Mouse (Mus musculus) forebrain, embryonic 10.5 days (tissue): Measurements from ENCODE around the gene Anks1b. TPM values are rescaled to one million over a fixed set of nuclear protein-coding genes. Genes with fewer than 3 reads are reported as not detected.
"Not testable (repeated sequence)": the region's sequence is repeated elsewhere in the genome, so short reads cannot be mapped to it uniquely, and the experiment has no call there.

Experiments
- DNase-seq: peaks from one replicate; pipeline ENCODE4 v3.0.0-alpha.2; 2017; ENCODE audit warnings: low spot score; ENCODE audit errors: extremely low spot score
- H3K27ac ChIP-seq: fragments of 300-500 bp; sonication (generic); 2 replicates; pipeline ENCODE4 v1.5.1; 2016; ENCODE audit warnings: mild to moderate bottlenecking
- H3K27me3 ChIP-seq: fragments of 300-500 bp; sonication (generic); 2 replicates; pipeline ENCODE4 v1.6.1; 2016; ENCODE audit warnings: mild to moderate bottlenecking; ENCODE audit not compliant: poor library complexity, severe bottlenecking
- H3K36me3 ChIP-seq: fragments of 300-500 bp; sonication (generic); replicated peaks from 2 replicates; pipeline ENCODE4 v1.6.1; 2016; ENCODE audit warnings: mild to moderate bottlenecking, moderate library complexity
- H3K4me1 ChIP-seq: fragments of 300-500 bp; sonication (generic); 2 replicates; pipeline ENCODE4 v1.6.1; 2016
- H3K4me3 ChIP-seq: fragments of 300-500 bp; sonication (generic); 2 replicates; pipeline ENCODE4 v1.5.1; 2016; ENCODE audit warnings: mild to moderate bottlenecking, moderate library complexity
- H3K9me3 ChIP-seq: fragments of 300-500 bp; sonication (generic); 2 replicates; pipeline ENCODE4 v1.6.1; 2016; ENCODE audit warnings: mild to moderate bottlenecking, moderate library complexity
- WGBS: fragments of 180-500 bp; shearing (Covaris S2); methylation state at CpG from one replicate; pipeline ENCODE4 v1.1.7; 2016; 5-methylcytosine and 5-hydroxymethylcytosine counted together
- polyA plus RNA-seq: library from polyadenylated mRNA; unstranded; fragments of >200 nt; fragmentation: Nextera tagmentation; extraction: Ambion mirVana; gene quantifications from 2 replicates; pipeline ENCODE4 v1.2.1, GENCODE M21; 2016

The Anks1b gene
- polyA plus RNA-seq, 1 experiment from 2014 or later: 3.1 TPM

DNA sequence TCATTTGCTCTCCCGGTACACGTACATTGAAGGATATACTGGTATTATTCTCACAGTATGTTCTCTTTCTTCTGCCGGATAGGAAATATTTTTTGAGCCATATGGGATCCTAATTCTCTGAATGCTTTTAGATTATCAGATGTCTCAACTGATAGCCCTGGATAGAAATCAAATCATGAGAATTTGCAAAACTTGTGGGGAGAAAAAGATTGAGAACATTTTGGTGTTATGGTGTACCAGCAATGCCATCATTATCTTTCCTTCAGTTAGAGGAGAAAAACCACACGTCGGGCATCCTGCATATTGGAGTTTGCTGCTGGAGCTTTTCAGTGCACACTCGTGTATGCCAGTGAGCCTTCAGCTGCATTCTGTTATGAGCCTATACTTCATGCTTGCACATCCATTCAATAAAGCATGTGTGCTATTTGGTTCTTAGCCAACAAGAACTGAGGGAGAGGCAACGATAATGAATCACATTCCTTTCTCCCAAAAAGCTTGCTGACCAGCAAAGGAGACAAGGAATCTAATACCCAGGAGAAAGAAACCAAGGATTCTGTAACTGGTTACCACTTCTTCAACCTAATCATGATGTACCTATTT, 756.9 kb downstream of the Anks1b start:
- 89% methylated on average over 7 of the region's 7 CpGs for WGBS
- Histone ChIP-seq H3K4me1 (no peaks in the 10 kb centered on the region), H3K4me3 (no peak overlapping the region), H3K27me3 (no peaks in the 10 kb centered on the region), H3K9me3 (peaks cover 4% of the 10 kb centered on the region; the same call in 1 of the 2 replicates), H3K36me3 (no peaks in the 10 kb centered on the region), H3K27ac (no peak overlapping the region)
- DNase-seq: no peak

DNA sequence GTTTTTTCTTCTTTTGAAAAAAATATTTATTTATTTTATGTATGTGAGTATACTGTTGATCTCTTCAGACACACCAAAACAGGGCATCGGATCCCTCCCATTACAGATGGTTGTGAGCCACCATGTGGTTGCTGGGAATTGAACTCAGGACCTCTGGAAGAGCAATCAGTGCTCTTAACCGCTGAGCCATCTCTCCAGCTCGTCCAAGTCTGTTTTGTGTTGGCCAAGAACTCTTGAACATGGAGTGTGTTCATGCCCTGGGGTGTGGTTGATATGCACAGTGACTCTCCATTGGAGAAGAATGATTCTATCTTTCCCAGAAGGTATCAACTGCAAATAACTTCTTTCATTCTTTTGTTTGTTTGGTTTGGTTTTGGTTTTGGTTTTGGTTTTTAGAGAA, 757.5 kb downstream of the Anks1b start:
- not testable (repeated sequence) for DNase-seq, H3K36me3 ChIP-seq, H3K4me3 ChIP-seq, H3K9me3 ChIP-seq, H3K27me3 ChIP-seq, H3K4me1 ChIP-seq, H3K27ac ChIP-seq
- WGBS: 89% methylated on average over 3 of the region's 3 CpGs

DNA sequence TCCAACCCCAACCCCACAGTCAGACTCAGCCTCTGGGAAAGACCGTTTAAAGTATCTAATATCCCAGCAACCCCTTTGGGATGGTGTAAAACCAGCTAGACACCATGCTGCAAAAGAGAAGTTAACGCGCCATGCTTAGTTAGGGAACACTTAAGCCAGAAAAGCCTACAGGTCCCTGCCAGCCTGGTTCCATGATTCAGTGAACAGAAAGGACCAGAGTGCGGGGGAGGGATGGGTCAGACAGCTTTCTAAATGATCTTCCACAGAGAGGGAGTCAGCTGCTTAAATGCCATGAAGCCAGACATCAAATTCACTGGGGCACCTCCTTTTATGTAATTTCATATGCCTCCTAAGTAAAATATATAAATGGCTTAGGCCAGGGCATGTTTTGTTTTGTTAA, 764.0 kb downstream of the Anks1b start:
- WGBS: 90% methylated on average over 4 of the region's 4 CpGs
- no peaks in the 10 kb centered on the region for H3K4me1 ChIP-seq
- DNase-seq: no peak

DNA sequence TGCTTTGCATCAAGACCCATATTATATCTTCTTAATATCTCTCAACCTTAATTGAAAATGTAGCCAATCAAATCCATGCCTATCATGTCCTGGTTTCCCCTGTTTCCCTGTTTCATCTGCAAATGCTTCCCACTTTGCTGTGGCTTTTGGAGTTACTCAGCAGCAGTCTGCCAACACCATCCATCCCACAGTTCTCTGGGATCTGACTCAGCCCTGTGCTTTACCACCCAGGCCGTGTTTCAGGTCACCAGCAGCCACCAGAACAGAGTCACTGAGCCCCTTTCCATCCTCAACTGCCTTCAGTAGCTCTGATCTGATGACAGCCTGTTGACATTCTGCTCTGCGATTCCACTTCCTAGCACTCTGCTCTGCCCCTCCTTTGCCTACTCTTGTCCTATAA, 776.4 kb downstream of the Anks1b start:
- H3K27ac ChIP-seq: no peak overlapping the region
- H3K4me1 ChIP-seq: no peaks in the 10 kb centered on the region
- no peak for DNase-seq
- no peaks in the 10 kb centered on the region for H3K9me3 ChIP-seq
- no peaks in the 10 kb centered on the region for H3K27me3 ChIP-seq
- no peaks in the 10 kb centered on the region for H3K36me3 ChIP-seq
- no peak overlapping the region for H3K4me3 ChIP-seq
- 88% methylated on average over 2 of the region's 2 CpGs for WGBS

More for the DNA sequence above, 764.0 kb downstream of the Anks1b start:
- no peaks in the 10 kb centered on the region for H3K36me3 ChIP-seq
- peaks cover 4% of the 10 kb centered on the region; the same call in 1 of the 2 replicates for H3K9me3 ChIP-seq
- H3K4me3 ChIP-seq: no peak overlapping the region
- no peak overlapping the region for H3K27ac ChIP-seq
- H3K27me3 ChIP-seq: no peaks in the 10 kb centered on the region

DNA sequence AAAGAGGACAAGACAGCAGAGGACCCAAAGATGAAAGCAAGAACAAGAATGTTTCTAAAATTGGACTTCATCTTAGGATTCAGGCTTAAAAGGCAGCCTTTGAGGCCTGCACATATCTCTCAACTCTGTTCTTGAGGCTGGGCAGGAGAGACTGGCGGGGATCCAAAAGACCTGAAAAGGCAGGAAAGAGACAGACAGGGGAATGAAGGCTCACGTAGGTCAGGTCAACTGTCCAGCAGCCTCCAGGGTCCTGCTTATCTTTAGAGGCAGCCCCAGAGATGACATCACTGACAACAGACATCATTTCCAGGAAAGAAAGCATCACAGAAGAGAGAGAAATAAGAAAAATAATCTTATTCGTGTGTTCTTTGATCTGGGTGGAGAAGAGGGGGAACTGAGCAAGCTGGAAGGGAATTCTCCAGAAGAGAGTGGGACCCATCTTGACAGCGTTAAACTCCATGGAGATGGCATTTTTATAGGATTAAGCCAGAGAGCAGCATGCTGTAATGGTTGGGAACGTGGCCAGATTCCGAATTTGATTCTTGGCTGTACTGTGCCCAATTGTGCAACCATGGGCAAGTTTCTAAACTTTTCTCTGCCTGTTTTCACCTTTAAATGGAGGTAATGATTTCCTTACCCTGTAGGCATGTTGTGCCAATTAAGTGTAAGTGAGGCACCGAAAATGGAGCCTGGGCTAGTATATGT, 784.3 kb downstream of the Anks1b start:
- no peaks in the 10 kb centered on the region for H3K9me3 ChIP-seq
- DNase-seq: no peak
- WGBS: 83% methylated on average over 7 of the region's 7 CpGs
- no peaks in the 10 kb centered on the region for H3K36me3 ChIP-seq
- no peak overlapping the region for H3K4me3 ChIP-seq
- no peaks in the 10 kb centered on the region for H3K27me3 ChIP-seq
- no peak overlapping the region for H3K27ac ChIP-seq
- H3K4me1 ChIP-seq: no peaks in the 10 kb centered on the region

DNA sequence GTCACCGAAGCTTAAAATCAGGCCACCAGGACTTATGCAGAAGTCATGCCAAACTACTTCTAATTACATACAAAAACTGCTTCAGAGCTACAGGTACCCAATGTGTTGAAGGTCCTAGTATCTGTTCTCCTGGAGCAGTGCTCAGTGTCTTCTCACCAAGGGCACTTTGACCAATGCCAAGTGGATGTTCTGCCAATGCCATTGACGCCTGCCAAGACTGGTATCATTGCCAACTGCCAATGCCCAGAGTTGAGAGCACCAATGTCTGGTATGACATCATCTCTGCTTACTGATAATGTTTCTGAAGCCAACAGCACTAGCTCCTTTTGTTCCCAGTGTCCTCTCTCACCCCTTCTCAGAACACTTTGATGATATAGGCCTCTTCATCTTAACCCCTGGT, 793.4 kb downstream of the Anks1b start:
- Histone ChIP-seq H3K27me3 (no peaks in the 10 kb centered on the region), H3K4me3 (no peak overlapping the region), H3K36me3 (no peaks in the 10 kb centered on the region), H3K27ac (no peak overlapping the region), H3K4me1 (no peaks in the 10 kb centered on the region), H3K9me3 (no peaks in the 10 kb centered on the region)
- DNase-seq: no peak
- WGBS: 89% methylated on average over 2 of the region's 2 CpGs

DNA sequence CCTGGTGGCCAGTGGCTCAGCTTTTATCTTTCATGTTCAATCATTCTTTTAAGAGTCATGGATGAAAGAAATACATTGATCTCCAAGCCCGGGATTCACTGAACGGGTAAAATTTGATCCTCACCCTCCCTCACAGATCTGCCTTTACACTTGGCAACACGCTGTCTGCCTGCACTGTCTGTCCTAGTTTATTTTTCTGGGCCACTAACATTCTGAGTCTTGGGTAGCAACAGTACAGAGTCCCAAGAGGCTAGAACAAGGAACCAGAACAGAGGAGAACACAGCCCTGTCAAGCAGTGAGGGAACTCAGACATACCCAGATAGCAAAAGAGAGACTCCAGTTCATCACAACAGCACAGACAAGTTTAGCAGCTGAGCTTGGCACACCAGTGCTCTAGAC, 797.0 kb downstream of the Anks1b start:
- no peaks in the 10 kb centered on the region for H3K36me3 ChIP-seq
- DNase-seq: no peak
- H3K4me3 ChIP-seq: no peak overlapping the region
- H3K9me3 ChIP-seq: no peaks in the 10 kb centered on the region
- no peak overlapping the region for H3K27ac ChIP-seq
- 89% methylated on average over 3 of the region's 3 CpGs for WGBS
- H3K4me1 ChIP-seq: no peaks in the 10 kb centered on the region
- no peaks in the 10 kb centered on the region for H3K27me3 ChIP-seq

DNA sequence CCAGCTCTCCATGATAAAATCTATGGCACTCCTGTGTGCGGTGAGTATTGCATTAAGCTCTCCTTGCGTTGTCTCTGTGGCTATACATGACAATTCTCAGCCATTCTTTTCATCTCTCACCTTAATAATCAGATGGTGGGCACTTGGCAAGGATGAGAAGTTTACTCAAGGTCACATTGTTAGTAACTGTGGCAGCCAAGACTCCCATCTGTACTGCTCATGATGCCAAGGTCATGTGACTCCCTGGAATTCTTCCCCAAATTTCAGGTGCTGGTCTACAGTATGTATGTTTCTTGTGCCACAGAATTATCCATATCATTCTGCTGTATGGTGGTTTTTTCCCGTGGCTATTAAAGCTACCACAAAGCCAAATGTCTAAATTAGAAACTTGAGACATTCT, 798.8 kb downstream of the Anks1b start:
- WGBS: 87% methylated on average over 3 of the region's 3 CpGs
- Histone ChIP-seq H3K27ac (no peak overlapping the region), H3K9me3 (no peaks in the 10 kb centered on the region), H3K4me3 (no peak overlapping the region), H3K4me1 (no peaks in the 10 kb centered on the region), H3K27me3 (no peaks in the 10 kb centered on the region), H3K36me3 (no peaks in the 10 kb centered on the region)
- no peak for DNase-seq

DNA sequence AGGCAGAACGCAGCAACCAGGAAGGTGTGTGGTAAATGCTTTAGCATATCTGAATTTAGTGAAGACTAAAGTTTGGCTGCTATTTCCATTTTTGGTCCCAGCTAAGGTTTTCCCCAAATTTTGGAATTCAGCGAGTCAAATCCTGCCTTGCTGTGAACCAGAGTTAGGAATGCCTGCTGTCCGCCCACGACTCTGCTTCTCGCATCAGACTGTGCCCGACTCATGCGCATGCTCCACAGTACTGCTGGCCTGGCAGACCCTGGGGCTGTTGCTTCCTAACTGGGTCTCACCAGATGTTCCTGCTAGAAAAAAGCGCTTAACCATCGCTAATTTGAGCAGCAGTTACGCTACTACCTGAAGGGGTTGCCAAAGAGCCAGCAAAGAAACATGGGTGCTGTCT, 801.1 kb downstream of the Anks1b start:
- Histone ChIP-seq H3K36me3 (no peaks in the 10 kb centered on the region), H3K9me3 (no peaks in the 10 kb centered on the region), H3K4me3 (no peak overlapping the region), H3K27me3 (no peaks in the 10 kb centered on the region), H3K4me1 (no peaks in the 10 kb centered on the region), H3K27ac (no peak overlapping the region)
- WGBS: 80% methylated on average over 10 of the region's 10 CpGs
- DNase-seq: no peak

DNA sequence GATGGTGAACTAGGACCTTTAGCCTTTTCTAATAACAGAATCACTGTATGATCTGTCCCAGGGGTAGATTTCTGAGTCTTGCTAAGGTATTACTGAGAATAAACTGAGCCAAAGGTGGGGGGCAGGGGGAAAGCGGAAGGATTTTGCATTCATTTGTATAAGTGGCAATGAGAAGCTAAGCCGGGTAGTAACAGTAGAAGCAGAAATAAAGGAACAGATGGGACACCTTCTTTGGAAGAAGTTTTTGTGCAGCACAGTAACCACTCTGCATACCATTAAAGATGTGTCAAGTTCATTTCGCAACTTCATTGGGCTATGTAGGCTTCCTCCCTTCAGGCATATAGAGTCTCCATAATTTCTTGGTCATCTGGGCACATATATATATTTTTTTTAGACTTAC, 804.1 kb downstream of the Anks1b start:
- H3K4me1 ChIP-seq: peaks cover 5% of the 10 kb centered on the region; the same call in 1 of the 2 replicates
- no peak for DNase-seq
- H3K27me3 ChIP-seq: no peaks in the 10 kb centered on the region
- H3K4me3 ChIP-seq: no peak overlapping the region
- H3K9me3 ChIP-seq: no peaks in the 10 kb centered on the region
- no peaks in the 10 kb centered on the region for H3K36me3 ChIP-seq
- WGBS: 95% methylated on average over 3 of the region's 3 CpGs
- no peak overlapping the region for H3K27ac ChIP-seq

DNA sequence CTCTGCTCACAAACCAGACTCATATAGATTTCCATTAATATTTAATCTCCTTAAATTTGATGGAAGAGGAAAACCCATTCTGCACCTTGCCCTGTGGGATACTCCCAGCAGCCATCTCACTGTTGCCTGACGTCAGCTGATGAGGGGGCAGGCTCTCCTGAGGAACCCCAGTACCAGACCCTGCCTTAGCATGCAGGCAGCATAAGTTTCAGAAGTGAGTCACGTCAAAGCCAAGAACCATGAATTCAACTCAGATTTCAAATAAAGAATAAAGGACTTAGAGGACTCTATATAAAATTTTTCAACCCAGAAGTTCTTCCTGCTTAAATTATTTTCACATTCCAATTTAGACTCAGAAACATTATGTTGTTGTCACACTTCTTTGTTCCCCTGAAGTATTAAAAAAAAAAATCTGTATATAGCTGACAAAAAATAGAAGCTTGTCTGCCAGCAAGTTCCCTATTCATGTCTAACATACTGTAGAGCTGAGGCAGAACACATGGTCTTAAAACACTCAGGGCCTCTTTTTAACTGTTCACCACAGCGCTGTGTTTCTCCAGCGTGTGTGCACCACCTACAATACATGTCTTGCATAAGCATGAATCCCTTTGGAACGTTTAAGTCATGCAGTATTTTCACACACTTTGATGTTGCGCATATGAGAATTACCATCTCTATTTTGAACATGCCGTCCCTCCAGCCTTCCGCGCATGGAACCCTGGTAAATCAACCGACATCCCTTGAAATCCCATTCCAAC, 806.6 kb downstream of the Anks1b start:
- no peaks in the 10 kb centered on the region for H3K9me3 ChIP-seq
- WGBS: 92% methylated on average over 10 of the region's 10 CpGs
- no peak overlapping the region for H3K4me3 ChIP-seq
- DNase-seq: no peak
- H3K36me3 ChIP-seq: no peaks in the 10 kb centered on the region
- no peak overlapping the region for H3K27ac ChIP-seq
- H3K4me1 ChIP-seq: peaks cover 5% of the 10 kb centered on the region; the same call in 1 of the 2 replicates
- H3K27me3 ChIP-seq: no peaks in the 10 kb centered on the region

DNA sequence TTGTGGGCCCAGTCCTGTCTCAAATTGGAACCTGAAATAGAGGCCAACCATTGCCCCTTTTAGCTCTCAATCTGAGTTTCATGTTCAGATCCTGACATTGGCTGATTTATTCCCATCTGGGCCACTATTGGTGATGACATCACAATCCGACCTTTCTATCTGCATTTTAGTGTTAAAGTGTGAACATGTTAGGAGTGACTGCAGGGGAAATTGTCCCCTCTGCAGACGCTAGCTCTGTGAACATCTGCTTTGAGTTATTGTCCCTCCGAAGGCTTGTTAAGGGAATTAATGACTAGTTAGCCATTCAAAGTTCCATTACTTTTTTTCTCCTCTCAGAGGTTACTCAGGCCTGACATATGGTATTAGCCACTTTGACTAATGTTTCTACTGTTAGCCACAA, 810.5 kb downstream of the Anks1b start:
- DNase-seq: no peak
- H3K36me3 ChIP-seq: no peaks in the 10 kb centered on the region
- H3K4me1 ChIP-seq: peaks cover 6% of the 10 kb centered on the region; the same call in 1 of the 2 replicates
- H3K27me3 ChIP-seq: no peaks in the 10 kb centered on the region
- H3K4me3 ChIP-seq: no peak overlapping the region
- 57% methylated on average over 3 of the region's 3 CpGs for WGBS
- no peak overlapping the region for H3K27ac ChIP-seq
- no peaks in the 10 kb centered on the region for H3K9me3 ChIP-seq

DNA sequence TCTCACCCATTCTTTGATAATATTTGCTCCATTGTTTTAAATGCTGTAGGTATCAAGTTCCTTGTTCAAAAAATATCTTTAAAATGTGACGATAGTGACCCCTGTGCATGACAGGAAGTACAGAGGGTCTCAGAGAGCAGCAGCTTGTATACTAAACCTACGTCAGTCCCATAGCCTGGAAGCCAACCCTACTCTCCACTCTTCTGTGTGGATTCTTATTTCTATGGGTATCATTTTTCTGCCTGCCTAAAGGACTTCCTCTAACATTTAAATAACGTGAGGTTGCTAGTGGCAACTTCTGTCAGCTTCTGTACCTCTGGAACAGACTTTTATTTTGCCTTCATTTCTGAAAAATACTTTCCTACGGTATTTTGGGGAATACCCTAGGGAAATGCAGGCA, 812.1 kb downstream of the Anks1b start:
- no peaks in the 10 kb centered on the region for H3K27me3 ChIP-seq
- WGBS: 81% methylated on average over 4 of the region's 4 CpGs

More for the DNA sequence above, 812.1 kb downstream of the Anks1b start:
- Histone ChIP-seq H3K9me3 (no peaks in the 10 kb centered on the region), H3K4me1 (peaks cover 9% of the 10 kb centered on the region), H3K27ac (no peak overlapping the region), H3K4me3 (no peak overlapping the region), H3K36me3 (no peaks in the 10 kb centered on the region)
- DNase-seq: no peak
